Mouse (Mus musculus) layer of hippocampus, adult 11-12 months (tissue): ENCODE measurements around the gene Mrps9.

Source experiments
- DNase-seq: peaks from one replicate; pipeline ENCODE4 v3.0.0; 2022; ENCODE audit warnings: low spot score

Mrps9 gene

DNA sequence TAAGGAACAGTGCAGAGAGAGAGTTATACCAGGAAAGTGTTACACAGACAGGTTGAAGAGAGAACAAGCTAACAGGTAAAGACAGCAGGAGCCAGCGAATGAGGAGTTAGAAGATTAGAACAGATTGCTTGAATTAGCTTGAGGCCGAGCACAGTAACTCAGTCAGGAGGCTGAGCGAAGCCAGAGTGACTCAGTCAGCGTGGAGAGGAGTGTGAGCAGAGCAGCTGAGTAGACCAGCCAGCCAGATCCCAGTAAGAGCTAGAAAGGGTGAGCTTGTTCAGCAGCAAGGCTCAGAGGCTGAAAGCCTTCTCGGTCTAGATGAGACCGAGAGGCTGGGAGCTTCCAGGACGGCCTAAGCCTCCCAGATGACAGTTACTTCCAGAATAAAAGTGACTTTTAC is 55.7 kb downstream of the Mrps9 start:
- DNase-seq, result peak; percentile 19

- DNase-seq, result no peak
These were observed 56.1 kb downstream of the Mrps9 start for GRCm38 (mm10) chr1:42907153-42907552.

DNA sequence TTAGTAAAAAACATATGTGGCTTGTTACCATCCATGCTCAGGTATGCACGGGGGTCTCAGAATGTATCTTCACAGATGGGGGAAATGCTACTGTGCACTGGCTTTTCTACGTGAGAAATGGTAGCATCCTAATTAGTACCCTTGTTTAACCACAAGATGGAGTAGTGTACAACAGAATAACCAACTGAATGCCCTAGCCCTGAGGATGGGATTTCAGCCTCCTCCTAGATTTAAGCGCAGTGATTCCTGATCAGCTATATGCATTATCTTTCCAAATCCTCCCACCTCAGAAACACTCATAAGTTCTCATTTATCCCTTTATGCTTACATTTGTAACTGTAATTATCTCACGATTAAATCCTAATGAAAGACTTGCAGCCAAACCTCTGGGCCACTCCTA is 64.0 kb downstream of the Mrps9 start:
- peak; percentile 20 for DNase-seq

GRCm38 (mm10) chr1:42916719-42917118 is 65.7 kb downstream of the Mrps9 start:
- DNase-seq, result no peak

- DNase-seq, result no peak
These were observed 66.9 kb downstream of the Mrps9 start for GRCm38 (mm10) chr1:42917908-42918307.

DNA sequence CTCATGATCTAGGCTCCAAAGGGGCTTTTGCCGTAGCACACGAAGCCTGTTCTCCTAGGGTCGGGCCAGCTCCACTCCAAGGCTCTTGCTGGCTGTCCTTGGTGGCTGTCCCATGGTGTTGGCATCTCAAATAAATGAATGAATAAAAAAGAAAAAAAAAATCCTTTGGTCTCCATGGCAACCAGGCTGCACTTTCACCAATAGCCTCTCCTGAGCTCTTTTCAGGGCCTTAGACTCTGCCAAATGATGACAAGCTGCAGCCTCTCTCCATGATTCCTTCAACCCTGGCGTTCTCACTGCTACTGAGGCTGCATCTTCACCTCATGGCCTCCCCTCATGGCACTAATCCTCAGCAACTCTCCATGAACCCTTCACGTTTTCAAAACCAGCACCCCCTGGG is 72.9 kb downstream of the Mrps9 start:
- DNase-seq, result no peak

- no peak for DNase-seq
These were observed 82.6 kb downstream of the Mrps9 start for GRCm38 (mm10) chr1:42933613-42934012.

DNA sequence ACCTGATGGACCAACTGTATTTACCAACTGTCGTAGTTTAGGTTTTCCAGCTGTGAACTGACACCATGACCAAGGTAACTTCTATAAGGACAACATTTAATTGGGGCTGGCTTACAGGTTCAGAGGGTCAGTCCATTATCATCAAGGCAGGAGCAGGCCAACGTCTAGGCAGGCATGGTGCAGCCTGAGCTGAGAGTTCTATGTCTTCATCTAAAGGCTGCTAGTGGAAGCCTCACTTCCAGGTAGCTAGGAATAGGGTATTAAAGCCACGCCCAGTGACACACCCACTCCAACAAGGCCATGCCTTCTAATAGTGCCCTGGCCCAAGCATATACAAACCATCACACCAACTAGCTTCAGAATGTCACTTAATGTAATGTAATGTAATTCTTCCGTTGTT is 97.5 kb downstream of the Mrps9 start:
- DNase-seq, result no peak

- peak; percentile 60 for DNase-seq
These were observed 101.9 kb downstream of the Mrps9 start, which contains the start of gene Gpr45 for GRCm38 (mm10) chr1:42952734-42953481. Gpr45 (plus strand) TSS chr1:42952872.

- no peak for DNase-seq
These were observed 102.4 kb downstream of the Mrps9 start for GRCm38 (mm10) chr1:42953482-42953822.
